Mouse (Mus musculus): ENCODE data around the gene Map2k6. TPM values are rescaled to one million over a fixed set of nuclear protein-coding genes. Genes with fewer than 3 reads are reported as not detected.

Map2k6 gene
- polyA plus RNA-seq, 1 experiment from 2014 or later: 4.2 TPM

DNA sequence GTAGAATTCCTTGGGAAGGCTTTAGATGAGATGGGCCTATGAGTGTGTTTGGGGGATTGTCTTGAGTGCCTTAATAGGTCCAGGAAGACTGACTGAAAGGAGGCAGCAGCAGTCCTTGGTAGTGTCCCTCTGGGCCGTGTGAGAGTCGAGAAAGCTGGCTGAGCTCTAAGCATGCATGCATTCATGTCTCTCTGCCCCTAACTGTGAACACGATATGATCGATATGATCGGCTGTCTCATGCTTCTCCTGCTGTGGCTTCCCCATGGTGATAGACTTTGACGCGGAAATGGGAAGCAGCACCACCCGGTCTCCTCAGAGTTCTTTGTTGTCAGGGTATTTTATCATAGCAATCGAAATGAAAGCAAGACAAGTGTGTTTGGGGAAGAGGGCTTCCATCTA lies 64.9 kb downstream of the Map2k6 start:
- H3K27ac ChIP-seq (ENCODE audit: low read depth): peak overlapping the region; percentile 98
- TF ChIP-seq EP300 (IDR thresholded peaks at IDR 0.05; ENCODE audit: low read depth): no peak
- no peak for TF ChIP-seq CTCF (IDR thresholded peaks at IDR 0.05; ENCODE audit: low read depth)
- peaks cover 47% of the 10 kb centered on the region for H3K4me1 ChIP-seq (ENCODE audit: insufficient read depth)
- H3K4me2 ChIP-seq (ENCODE audit: low read depth, low read length): peak overlapping the region; percentile 56
- DNase-seq (no peak), ATAC-seq (peak; percentile 6)
- H3K4me3 ChIP-seq (ENCODE audit: low read depth, low read length): peak overlapping the region; percentile 15; the same call in 1 of the 2 replicates
- H3K27me3 ChIP-seq (ENCODE audit: insufficient read depth, low read length): no peaks in the 10 kb centered on the region
- no peaks in the 10 kb centered on the region for H3K9me3 ChIP-seq (ENCODE audit: low read length)
- H3K36me3 ChIP-seq (replicated peaks; ENCODE audit: insufficient read depth, low read length): no peaks in the 10 kb centered on the region
- H3K9ac ChIP-seq (replicated peaks): peak overlapping the region; percentile 42
- 37% methylated on average over 9 of the region's 9 CpGs for WGBS (ENCODE audit: insufficient replicate concordance)

DNA sequence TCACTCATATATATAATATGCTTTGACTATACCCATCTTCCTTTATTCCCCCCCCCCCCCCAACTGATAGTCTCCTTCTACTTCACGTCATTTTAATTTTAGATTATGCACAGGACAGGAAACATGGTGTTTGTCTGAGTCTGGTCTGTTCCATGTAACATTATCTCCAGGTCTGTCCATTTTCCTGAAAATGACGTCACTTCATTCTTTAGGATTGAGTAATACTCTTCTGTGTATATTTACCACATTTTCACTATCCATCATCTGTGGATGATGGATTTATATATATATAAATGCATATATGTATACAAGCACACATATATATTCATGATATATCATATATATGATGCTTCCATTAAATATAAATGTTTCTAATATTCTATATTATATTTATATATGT lies 70.1 kb downstream of the Map2k6 start:
- TF ChIP-seq EP300 (IDR thresholded peaks at IDR 0.05; ENCODE audit: low read depth) (no peak), CTCF (IDR thresholded peaks at IDR 0.05; ENCODE audit: low read depth) (no peak)
- ATAC-seq (no peak), DNase-seq (no peak)
- 70% methylated on average over 2 of the region's 2 CpGs for WGBS (ENCODE audit: insufficient replicate concordance)
- no peak overlapping the region for H3K4me2 ChIP-seq (ENCODE audit: low read depth, low read length)
- H3K4me3 ChIP-seq (ENCODE audit: low read depth, low read length): no peak overlapping the region
- H3K9me3 ChIP-seq (ENCODE audit: low read length): no peaks in the 10 kb centered on the region
- H3K27ac ChIP-seq (ENCODE audit: low read depth): no peak overlapping the region
- peaks cover 5% of the 10 kb centered on the region for H3K4me1 ChIP-seq (ENCODE audit: insufficient read depth)
- no peaks in the 10 kb centered on the region for H3K36me3 ChIP-seq (replicated peaks; ENCODE audit: insufficient read depth, low read length)
- H3K9ac ChIP-seq (replicated peaks): no peak overlapping the region
- no peaks in the 10 kb centered on the region for H3K27me3 ChIP-seq (ENCODE audit: insufficient read depth, low read length)

DNA sequence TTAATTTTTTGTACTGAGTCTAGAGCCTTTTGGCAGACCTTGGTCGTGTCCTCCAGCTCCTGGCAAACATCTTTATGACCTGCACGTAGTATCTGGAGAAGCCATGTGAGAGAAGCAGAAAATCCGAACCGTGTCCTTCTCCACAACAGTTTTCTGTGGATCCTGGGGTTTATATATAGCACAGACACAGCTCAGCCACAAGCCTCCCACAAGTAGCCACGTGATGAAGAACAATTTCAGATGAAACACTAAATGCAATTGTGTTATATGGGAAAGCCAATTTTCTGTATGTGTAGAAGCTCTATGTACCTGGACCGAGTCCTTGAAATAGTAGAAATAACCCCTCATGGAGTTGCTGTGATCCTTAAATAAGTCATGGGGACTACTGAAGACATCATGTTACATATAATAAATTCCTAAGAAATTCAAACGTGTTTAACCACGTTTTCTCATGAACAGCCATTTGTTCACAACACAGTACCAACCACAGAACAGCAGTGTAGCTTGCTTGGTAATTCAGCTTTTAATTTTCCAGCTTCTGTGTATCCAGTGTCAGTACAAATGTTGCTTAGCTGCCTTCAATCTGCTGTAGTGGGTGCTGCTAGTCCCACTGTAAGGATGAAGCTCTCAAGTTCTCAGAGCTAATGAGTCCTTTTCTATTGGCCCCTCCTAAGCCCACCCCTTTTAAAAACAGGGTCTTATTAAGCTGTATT lies 71.8 kb downstream of the Map2k6 start:
- 0 out of 2 replicates have a peak, but pooled peaks cover 7% of the 10 kb centered on the region for H3K4me1 ChIP-seq (ENCODE audit: insufficient read depth)
- H3K9me3 ChIP-seq (ENCODE audit: low read length): no peaks in the 10 kb centered on the region
- H3K9ac ChIP-seq (replicated peaks): no peak overlapping the region
- no peaks in the 10 kb centered on the region for H3K36me3 ChIP-seq (replicated peaks; ENCODE audit: insufficient read depth, low read length)
- no peak for ATAC-seq
- DNase-seq: no peak
- no peak overlapping the region for H3K27ac ChIP-seq (ENCODE audit: low read depth)
- 80% methylated on average over 8 of the region's 8 CpGs for WGBS (ENCODE audit: insufficient replicate concordance)
- no peak overlapping the region for H3K4me2 ChIP-seq (ENCODE audit: low read depth, low read length)
- TF ChIP-seq EP300 (IDR thresholded peaks at IDR 0.05; ENCODE audit: low read depth): no peak
- TF ChIP-seq CTCF (IDR thresholded peaks at IDR 0.05; ENCODE audit: low read depth): no peak
- H3K4me3 ChIP-seq (ENCODE audit: low read depth, low read length): no peak overlapping the region
- H3K27me3 ChIP-seq (ENCODE audit: insufficient read depth, low read length): no peaks in the 10 kb centered on the region

DNA sequence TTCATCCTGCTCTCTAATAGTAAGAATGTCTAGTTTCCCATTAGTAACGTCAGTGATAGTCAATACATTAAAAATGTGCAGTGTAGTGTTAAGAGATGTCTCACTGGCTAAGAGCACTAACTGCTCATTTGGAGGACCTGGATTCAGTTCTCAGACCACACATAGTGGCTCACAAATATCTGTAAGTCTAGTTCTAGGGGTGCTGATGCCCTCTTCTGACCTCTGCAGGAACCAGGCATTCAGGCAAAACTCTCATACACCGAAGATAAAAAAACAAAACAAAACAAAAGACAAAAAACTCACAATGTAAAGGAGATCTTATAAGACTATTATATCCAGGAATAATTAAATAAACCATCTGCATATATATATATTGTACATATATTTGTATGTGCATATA lies 72.4 kb downstream of the Map2k6 start:
- WGBS (ENCODE audit: insufficient replicate concordance): 81% methylated on average over 2 of the region's 2 CpGs
- Histone ChIP-seq H3K4me3 (ENCODE audit: low read depth, low read length) (no peak overlapping the region), H3K4me1 (ENCODE audit: insufficient read depth) (peaks cover 9% of the 10 kb centered on the region; the same call in 1 of the 2 replicates), H3K27me3 (ENCODE audit: insufficient read depth, low read length) (no peaks in the 10 kb centered on the region), H3K9me3 (ENCODE audit: low read length) (no peaks in the 10 kb centered on the region), H3K27ac (ENCODE audit: low read depth) (no peak overlapping the region), H3K4me2 (ENCODE audit: low read depth, low read length) (no peak overlapping the region), H3K9ac (replicated peaks) (no peak overlapping the region), H3K36me3 (replicated peaks; ENCODE audit: insufficient read depth, low read length) (no peaks in the 10 kb centered on the region)
- TF ChIP-seq CTCF (IDR thresholded peaks at IDR 0.05; ENCODE audit: low read depth) (no peak), EP300 (IDR thresholded peaks at IDR 0.05; ENCODE audit: low read depth) (no peak)
- DNase-seq (no peak), ATAC-seq (no peak)

DNA sequence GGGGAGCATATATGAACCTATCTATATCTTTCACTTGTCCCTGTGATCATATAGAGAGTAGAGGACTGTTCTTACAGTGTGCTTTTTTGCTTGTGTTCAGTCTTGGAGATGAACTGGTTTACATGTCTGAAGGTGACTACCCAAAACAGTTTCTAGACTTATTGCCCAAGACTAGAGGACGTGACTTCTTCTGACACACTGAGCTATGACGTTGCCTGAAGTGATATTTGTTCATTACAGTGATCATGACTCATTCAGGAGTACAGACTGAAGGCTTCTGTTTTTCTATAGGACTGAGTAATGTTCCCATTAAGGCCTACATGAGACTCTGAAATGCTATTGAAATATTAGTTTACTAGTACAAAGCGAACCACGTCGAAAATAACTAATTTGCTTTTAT lies 73.2 kb downstream of the Map2k6 start:
- Histone ChIP-seq H3K9ac (replicated peaks) (no peak overlapping the region), H3K27ac (ENCODE audit: low read depth) (no peak overlapping the region), H3K9me3 (ENCODE audit: low read length) (no peaks in the 10 kb centered on the region), H3K4me3 (ENCODE audit: low read depth, low read length) (no peak overlapping the region), H3K4me2 (ENCODE audit: low read depth, low read length) (no peak overlapping the region), H3K36me3 (replicated peaks; ENCODE audit: insufficient read depth, low read length) (no peaks in the 10 kb centered on the region), H3K27me3 (ENCODE audit: insufficient read depth, low read length) (no peaks in the 10 kb centered on the region), H3K4me1 (ENCODE audit: insufficient read depth) (peaks cover 17% of the 10 kb centered on the region)
- DNase-seq (no peak), ATAC-seq (no peak)
- WGBS (ENCODE audit: insufficient replicate concordance): 73% methylated on average over 5 of the region's 5 CpGs
- TF ChIP-seq CTCF (IDR thresholded peaks at IDR 0.05; ENCODE audit: low read depth) (no peak), EP300 (IDR thresholded peaks at IDR 0.05; ENCODE audit: low read depth) (no peak)

DNA sequence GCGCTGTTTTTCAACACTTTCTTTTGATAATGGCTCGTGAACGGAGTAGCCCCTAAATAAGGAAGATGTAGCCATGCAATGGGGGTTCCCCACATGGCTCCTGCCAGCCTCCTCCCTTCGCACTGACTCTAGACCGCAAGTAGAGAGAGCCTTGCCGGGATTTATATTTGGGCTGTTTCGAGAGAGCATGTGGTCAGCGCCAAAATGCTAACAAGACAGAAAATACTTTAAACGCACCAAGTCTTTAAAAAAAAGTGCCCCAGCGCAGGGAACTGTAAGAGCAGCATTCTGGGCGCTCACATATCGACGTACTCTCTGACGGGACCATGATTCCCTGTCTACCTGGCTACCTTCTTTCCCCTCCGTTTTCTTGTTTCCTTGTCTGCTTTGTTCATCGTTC lies 74.6 kb downstream of the Map2k6 start:
- Histone ChIP-seq H3K27me3 (ENCODE audit: insufficient read depth, low read length) (no peaks in the 10 kb centered on the region), H3K36me3 (replicated peaks; ENCODE audit: insufficient read depth, low read length) (no peaks in the 10 kb centered on the region), H3K9ac (replicated peaks) (no peak overlapping the region), H3K27ac (ENCODE audit: low read depth) (no peak overlapping the region), H3K4me2 (ENCODE audit: low read depth, low read length) (no peak overlapping the region), H3K4me1 (ENCODE audit: insufficient read depth) (peaks cover 29% of the 10 kb centered on the region), H3K9me3 (ENCODE audit: low read length) (no peaks in the 10 kb centered on the region), H3K4me3 (ENCODE audit: low read depth, low read length) (no peak overlapping the region)
- ATAC-seq: no peak
- WGBS (ENCODE audit: insufficient replicate concordance): 84% methylated on average over 16 of the region's 16 CpGs
- no peak for TF ChIP-seq EP300 (IDR thresholded peaks at IDR 0.05; ENCODE audit: low read depth)
- no peak for TF ChIP-seq CTCF (IDR thresholded peaks at IDR 0.05; ENCODE audit: low read depth)
- DNase-seq: no peak

Data from liver, postnatal 0 days (tissue).